Mouse (Mus musculus) cerebellum, adult 9-11 months (tissue): ENCODE measurements at regions not wholly inside any gene's neighbourhood (a gene's known extent, or its start where the extent isn't known, plus 50 kb on each side); places are given as distances from the start of the nearest gene placed in this dataset.

Experiments
- DNase-seq: peaks from one replicate; pipeline ENCODE4 v3.0.0; 2022

GRCm38 (mm10) chr12:93549900-93550299, 1700.9 kb upstream of the Sel1l start:
- no peak for DNase-seq

- DNase-seq = no peak
These were observed 1674.5 kb upstream of the Sel1l start for GRCm38 (mm10) chr12:93523465-93523864.

- DNase-seq = no peak
These were observed 1637.4 kb upstream of the Sel1l start for GRCm38 (mm10) chr12:93486381-93486780.

GRCm38 (mm10) chr12:93462106-93462505, 1613.1 kb upstream of the Sel1l start:
- no peak for DNase-seq

GRCm38 (mm10) chr12:93449436-93449835, 1600.5 kb upstream of the Sel1l start:
- DNase-seq = no peak

- DNase-seq = no peak
These were observed 1580.3 kb upstream of the Sel1l start for GRCm38 (mm10) chr12:93429218-93429617.

GRCm38 (mm10) chr12:93427988-93428387, 1579.0 kb upstream of the Sel1l start:
- no peak for DNase-seq

GRCm38 (mm10) chr12:93416381-93416780, 1567.4 kb upstream of the Sel1l start:
- no peak for DNase-seq

- no peak for DNase-seq
These were observed 1566.8 kb upstream of the Sel1l start for GRCm38 (mm10) chr12:93415791-93416190.

- no peak for DNase-seq
These were observed 1536.6 kb upstream of the Sel1l start for GRCm38 (mm10) chr12:93385578-93385977.

- DNase-seq = no peak
These were observed 1494.0 kb upstream of the Sel1l start for GRCm38 (mm10) chr12:93342933-93343332.

- no peak for DNase-seq
These were observed 1493.6 kb upstream of the Sel1l start for GRCm38 (mm10) chr12:93342525-93342924.

- no peak for DNase-seq
These were observed 1486.6 kb upstream of the Sel1l start for GRCm38 (mm10) chr12:93335520-93335919.

GRCm38 (mm10) chr12:93312214-93312613, 1463.3 kb upstream of the Sel1l start:
- no peak for DNase-seq

- DNase-seq = no peak
These were observed 1432.9 kb upstream of the Sel1l start for GRCm38 (mm10) chr12:93281816-93282215.

- no peak for DNase-seq
These were observed 1424.7 kb upstream of the Sel1l start for GRCm38 (mm10) chr12:93273652-93274051.

- DNase-seq = no peak
These were observed 1381.3 kb upstream of the Sel1l start for GRCm38 (mm10) chr12:93230237-93230636.

- no peak for DNase-seq
These were observed 1377.9 kb upstream of the Sel1l start for GRCm38 (mm10) chr12:93226826-93227225.

GRCm38 (mm10) chr12:93221179-93221922, 1372.4 kb upstream of the Sel1l start:
- DNase-seq = no peak

GRCm38 (mm10) chr12:93207596-93207995, 1358.6 kb upstream of the Sel1l start:
- no peak for DNase-seq

GRCm38 (mm10) chr12:93188940-93189339, 1340.0 kb upstream of the Sel1l start:
- DNase-seq = no peak

GRCm38 (mm10) chr12:93173744-93174143, 1324.8 kb upstream of the Sel1l start:
- no peak for DNase-seq

- DNase-seq = no peak
These were observed 1311.3 kb upstream of the Sel1l start for GRCm38 (mm10) chr12:93160252-93160651.

- no peak for DNase-seq
These were observed 1303.8 kb upstream of the Sel1l start for GRCm38 (mm10) chr12:93152618-93153245.

GRCm38 (mm10) chr12:93151530-93151929, 1302.6 kb upstream of the Sel1l start:
- DNase-seq = no peak
